ENCODE assay signal across 27 mouse cellular contexts in the genomic region with DNA sequence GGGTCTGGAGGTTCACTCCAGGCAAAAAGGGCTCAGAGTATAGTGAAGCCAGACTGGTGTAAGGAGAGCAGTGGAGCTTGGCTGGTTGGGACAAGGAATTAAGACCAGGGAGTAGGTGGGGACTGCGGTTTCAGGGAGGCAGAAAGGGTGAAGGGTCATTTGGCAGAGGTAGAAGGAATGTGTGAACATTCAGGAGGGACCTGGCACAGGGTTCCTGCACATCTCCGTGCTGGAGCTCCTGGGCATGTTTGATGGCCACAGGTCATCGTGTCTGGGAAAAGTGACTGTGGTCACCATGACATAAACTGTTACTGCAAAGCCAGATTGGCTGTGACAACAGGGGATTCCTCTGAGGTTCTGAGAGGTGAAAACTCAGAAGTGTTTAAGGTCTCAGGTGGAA.
A peak's percentile ranks its signal among the peaks of the same experiment; 100 is the strongest.
DNase-seq lines count a peak whose midpoint lies in the region; ATAC-seq and TF ChIP-seq lines count a peak whose summit lies in the region.
"Had no signal": no experiment of that assay in that cellular context is flagged by ENCODE, and none has a peak within 500 bp of the region (broad histone marks: within the 10 kb centered on the region; RNA-seq: fewer than 3 reads in every experiment).

No protein-coding gene starts in this region.

- no peaks in the 10 kb centered on the region for H3K27me3 ChIP-seq in midbrain, embryonic 10.5 days (ENCODE audit: low read depth, poor library complexity, severe bottlenecking)
- no peaks in the 10 kb centered on the region for H3K27me3 ChIP-seq in midbrain, embryonic 14.5 days (ENCODE audit: control insufficient read depth, insufficient read depth, low read length)
- H3K27me3 ChIP-seq: CH12.LX; embryonic facial prominence, embryonic 15.5 days; lung, embryonic 15.5 days; stomach, embryonic 15.5 days had no signal

- no peak for TF ChIP-seq CTCF in gastrocnemius, adult 2 months (IDR thresholded peaks at IDR 0.05)

- H3K9me3 ChIP-seq in midbrain, embryonic 10.5 days (replicated peaks) = peaks cover 7% of the 10 kb centered on the region; the same call in 1 of the 2 replicates
- no peaks in the 10 kb centered on the region for H3K9me3 ChIP-seq in midbrain, embryonic 14.5 days (ENCODE audit: control insufficient read depth, low read length)
- H3K9me3 ChIP-seq: forebrain, embryonic 12.5 days; hindbrain, embryonic 10.5 days; lung, embryonic 15.5 days; stomach, embryonic 15.5 days had no signal

- ATAC-seq in midbrain, embryonic 14.5 days (ENCODE audit: low FRiP score, low TSS enrichment) = no peak
- no peak for ATAC-seq in cerebellum, adult (ENCODE audit: insufficient number of reproducible peaks, low FRiP score, low TSS enrichment)
- ATAC-seq: activated CD4-positive, CD25-positive, alpha-beta regulatory T cell, adult 4 months; intestine, embryonic 16.5 days had no signal

- no peak overlapping the region for H3K4me3 ChIP-seq in gastrocnemius, adult 2 months
- no peak overlapping the region for H3K4me3 ChIP-seq in midbrain, embryonic 10.5 days
- no peak overlapping the region for H3K4me3 ChIP-seq in midbrain, embryonic 14.5 days (replicated peaks; ENCODE audit: low read depth, low read length)
- H3K4me3 ChIP-seq: embryonic facial prominence, embryonic 10.5 days; embryonic facial prominence, embryonic 15.5 days; forebrain, embryonic 12.5 days; hindbrain, embryonic 10.5 days; lung, embryonic 15.5 days; stomach, embryonic 15.5 days had no signal

- no peaks in the 10 kb centered on the region for H3K36me3 ChIP-seq in midbrain, embryonic 10.5 days
- no peaks in the 10 kb centered on the region for H3K36me3 ChIP-seq in midbrain, embryonic 14.5 days (ENCODE audit: control insufficient read depth, insufficient read depth, low read length)
- H3K36me3 ChIP-seq: embryonic facial prominence, embryonic 10.5 days; embryonic facial prominence, embryonic 15.5 days; forebrain, embryonic 12.5 days; hindbrain, embryonic 10.5 days; lung, embryonic 15.5 days; stomach, embryonic 15.5 days had no signal

- DNase-seq in gastrocnemius, adult 2 months = no peak
- DNase-seq in gastrocnemius, postnatal 36 days = no peak
- peak; percentile 56 to 65 for DNase-seq in kidney, adult 8-10 months
- DNase-seq in kidney, postnatal 14 days = no peak
- no peak for DNase-seq in midbrain, embryonic 10.5 days (ENCODE audit: low spot score)
- no peak for DNase-seq in midbrain, embryonic 14.5 days
- DNase-seq: adrenal gland, adult 2 months; adrenal gland, postnatal 36 days; cerebellum, adult 8-10 months; cerebellum, postnatal 25 days; forebrain, postnatal 0 days; gastrocnemius, postnatal 10 days; heart, postnatal 14 days; liver; right cerebral cortex, postnatal 25 days had no signal

- intact Hi-C loops in gastrocnemius, adult 2 months (cut with DNase I) = no loop called here
- intact Hi-C loops in gastrocnemius, postnatal 36 days (cut with DNase I) = no loop called here

- H3K9ac ChIP-seq in midbrain, embryonic 14.5 days (replicated peaks; ENCODE audit: low read length) = no peak overlapping the region
- H3K9ac ChIP-seq: embryonic facial prominence, embryonic 15.5 days; forebrain, embryonic 12.5 days; forebrain, postnatal 0 days; lung, embryonic 15.5 days; stomach, embryonic 15.5 days had no signal

- H3K4me2 ChIP-seq in midbrain, embryonic 14.5 days (ENCODE audit: low read length) = no peak overlapping the region
- H3K4me2 ChIP-seq: embryonic facial prominence, embryonic 15.5 days; forebrain, embryonic 12.5 days; lung, embryonic 15.5 days; midbrain, embryonic 11.5 days; stomach, embryonic 15.5 days had no signal

- H3K27ac ChIP-seq in gastrocnemius, adult 2 months = 0 out of 2 replicates have a peak overlapping the region, but pooled peaks have one; percentile 8
- peak overlapping the region; percentile 28; the same call in 1 of the 2 replicates for H3K27ac ChIP-seq in midbrain, embryonic 10.5 days (replicated peaks)
- H3K27ac ChIP-seq in midbrain, embryonic 14.5 days (replicated peaks; ENCODE audit: low read depth, low read length) = no peak overlapping the region
- H3K27ac ChIP-seq: embryonic facial prominence, embryonic 10.5 days; embryonic facial prominence, embryonic 15.5 days; forebrain, embryonic 12.5 days; hindbrain, postnatal 0 days; lung, embryonic 15.5 days; stomach, embryonic 15.5 days had no signal

- 90% methylated on average over 3 of the region's 3 CpGs for WGBS in midbrain, embryonic 10.5 days
- 94% methylated on average over 3 of the region's 3 CpGs for WGBS in midbrain, embryonic 14.5 days

- H3K4me1 ChIP-seq in midbrain, embryonic 10.5 days = peaks cover 31% of the 10 kb centered on the region
- 0 out of 2 replicates have a peak, but pooled peaks cover 3% of the 10 kb centered on the region for H3K4me1 ChIP-seq in midbrain, embryonic 14.5 days (ENCODE audit: control insufficient read depth, insufficient read depth, low read length)

Comparison
In these comparisons a context has a peak if more than half of its experiments do, and no peak if none do; other contexts are left out.
1. DNase-seq: peak in kidney, adult 8-10 months (2 of 2); none in gastrocnemius, adult 2 months (single experiment), gastrocnemius, postnatal 36 days (0 of 2), kidney, postnatal 14 days (single experiment), midbrain, embryonic 10.5 days (single experiment) and midbrain, embryonic 14.5 days (single experiment).